Mouse (Mus musculus) forebrain, embryonic 15.5 days (tissue): ENCODE results near the gene Cd8a. TPM values are rescaled to one million over a fixed set of nuclear protein-coding genes. Genes with fewer than 3 reads are reported as not detected.

Experiments
- ATAC-seq: fragments of 200-750 bp; cut with Nextera tagmentation; replicated peaks from 2 replicates; pipeline ENCODE4 v1.8.0; 2017; ENCODE audit warnings: mild to moderate bottlenecking, moderate TSS enrichment, moderate library complexity
- H3K27ac ChIP-seq: fragments of 300-500 bp; sonication (generic); replicated peaks from 2 replicates; pipeline ENCODE4 v1.5.1; 2015; ENCODE audit warnings: mild to moderate bottlenecking, inconsistent platforms
- H3K27me3 ChIP-seq: fragments of 300-500 bp; sonication (generic); 2 replicates; pipeline ENCODE4 v1.6.1; 2015; ENCODE audit warnings: inconsistent platforms
- H3K36me3 ChIP-seq: fragments of 300-500 bp; sonication (generic); 2 replicates; pipeline ENCODE4 v1.6.1; 2015; ENCODE audit warnings: mild to moderate bottlenecking, inconsistent platforms
- H3K4me1 ChIP-seq: fragments of 300-500 bp; sonication (generic); 2 replicates; pipeline ENCODE4 v1.6.1; 2015; ENCODE audit warnings: inconsistent platforms
- H3K4me2 ChIP-seq: fragments of 300-500 bp; sonication (generic); replicated peaks from 2 replicates; pipeline ENCODE4 v1.6.1; 2015; ENCODE audit warnings: mild to moderate bottlenecking, inconsistent platforms
- H3K4me3 ChIP-seq: fragments of 300-500 bp; sonication (generic); 2 replicates; pipeline ENCODE4 v1.5.1; 2015; ENCODE audit warnings: mild to moderate bottlenecking, inconsistent platforms
- H3K9ac ChIP-seq: fragments of 300-500 bp; sonication (generic); replicated peaks from 2 replicates; pipeline ENCODE4 v1.6.1; 2015; ENCODE audit warnings: mild to moderate bottlenecking, inconsistent platforms
- H3K9me3 ChIP-seq: fragments of 300-500 bp; sonication (generic); 2 replicates; pipeline ENCODE4 v1.6.1; 2016; ENCODE audit warnings: inconsistent platforms
- WGBS: fragments of 180-500 bp; shearing (Covaris S2); methylation state at CpG from one replicate; pipeline ENCODE4 v1.1.7; 2015; ENCODE audit warnings: mixed read lengths; 5-methylcytosine and 5-hydroxymethylcytosine counted together
- polyA plus RNA-seq: library from polyadenylated mRNA; unstranded; fragments of >200 nt; fragmentation: Nextera tagmentation; extraction: Ambion mirVana; gene quantifications from 2 replicates; pipeline ENCODE4 v1.2.1, GENCODE M21; 2015

Cd8a gene
- polyA plus RNA-seq, 1 experiment from 2014 or later = not detected

DNA sequence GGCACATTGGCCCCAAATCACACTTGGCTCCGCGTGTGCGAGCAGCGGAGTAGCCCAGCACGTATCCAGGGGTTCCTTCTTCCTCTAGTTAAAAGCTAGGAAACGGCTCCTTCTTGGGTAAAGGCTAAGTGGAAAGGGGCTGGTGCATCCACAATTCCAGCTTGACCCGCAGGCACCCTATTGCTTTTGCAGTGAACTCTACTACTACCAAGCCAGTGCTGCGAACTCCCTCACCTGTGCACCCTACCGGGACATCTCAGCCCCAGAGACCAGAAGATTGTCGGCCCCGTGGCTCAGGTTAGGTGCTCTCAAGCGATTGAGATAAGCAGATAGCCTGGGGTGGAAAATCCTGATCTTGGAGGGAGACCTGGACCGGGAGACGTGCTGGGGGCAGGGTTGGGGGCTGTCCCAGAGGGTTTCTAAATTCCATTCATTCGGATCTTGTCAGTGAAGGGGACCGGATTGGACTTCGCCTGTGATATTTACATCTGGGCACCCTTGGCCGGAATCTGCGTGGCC is 1.1 kb downstream of the Cd8a start:
- Histone ChIP-seq H3K4me3 (no peak overlapping the region), H3K4me2 (no peak overlapping the region), H3K9me3 (no peaks in the 10 kb centered on the region), H3K36me3 (no peaks in the 10 kb centered on the region), H3K27me3 (no peaks in the 10 kb centered on the region), H3K4me1 (no peaks in the 10 kb centered on the region), H3K9ac (no peak overlapping the region), H3K27ac (no peak overlapping the region)
- no peak for ATAC-seq
- WGBS = 92% methylated on average over 19 of the region's 19 CpGs

DNA sequence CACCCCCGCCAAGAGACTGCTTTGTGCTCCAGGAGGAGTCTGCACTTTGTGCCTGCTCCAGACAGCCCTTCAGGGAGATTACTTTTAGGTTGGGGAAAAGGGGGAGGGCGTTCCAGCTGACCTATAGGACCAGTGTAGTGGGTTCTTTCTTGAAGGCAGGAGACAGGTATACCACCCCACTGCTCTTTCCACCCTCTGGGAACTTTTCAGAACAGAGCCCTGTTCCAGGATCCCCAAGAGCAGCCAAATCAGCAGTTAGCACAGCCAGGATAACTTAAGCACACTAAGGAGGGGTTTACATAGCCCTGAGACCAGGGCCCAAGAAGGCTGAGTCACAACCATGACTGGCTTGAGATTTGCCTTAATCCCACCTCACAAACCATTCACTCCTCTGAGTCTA is 1.7 kb downstream of the Cd8a start:
- Histone ChIP-seq H3K4me3 (no peak overlapping the region), H3K36me3 (no peaks in the 10 kb centered on the region), H3K9me3 (no peaks in the 10 kb centered on the region), H3K4me1 (no peaks in the 10 kb centered on the region), H3K27ac (no peak overlapping the region), H3K27me3 (no peaks in the 10 kb centered on the region), H3K4me2 (no peak overlapping the region), H3K9ac (no peak overlapping the region)
- no peak for ATAC-seq
- 86% methylated on average over 2 of the region's 2 CpGs for WGBS

DNA sequence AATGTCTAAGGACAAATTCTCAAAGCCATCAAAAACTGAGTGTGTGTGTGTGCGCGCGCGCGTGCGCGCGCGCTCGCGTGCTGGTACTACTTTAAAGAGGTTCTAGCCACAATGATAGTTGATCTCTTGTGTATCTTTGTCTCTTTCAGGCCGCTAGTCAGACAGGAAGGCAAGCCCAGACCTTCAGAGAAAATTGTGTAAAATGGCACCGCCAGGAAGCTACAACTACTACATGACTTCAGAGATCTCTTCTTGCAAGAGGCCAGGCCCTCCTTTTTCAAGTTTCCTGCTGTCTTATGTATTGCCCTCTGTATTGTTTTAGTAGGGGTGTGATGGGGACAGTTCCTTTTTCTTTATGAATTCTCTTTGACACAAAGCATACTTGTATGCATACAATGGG is 3.5 kb downstream of the Cd8a start:
- 95% methylated on average over 13 of the region's 13 CpGs for WGBS
- ATAC-seq = no peak
- no peaks in the 10 kb centered on the region for H3K36me3 ChIP-seq
- no peak overlapping the region for H3K4me2 ChIP-seq
- no peaks in the 10 kb centered on the region for H3K4me1 ChIP-seq
- H3K27ac ChIP-seq = no peak overlapping the region
- no peak overlapping the region for H3K9ac ChIP-seq
- H3K4me3 ChIP-seq = no peak overlapping the region
- H3K27me3 ChIP-seq = no peaks in the 10 kb centered on the region
- H3K9me3 ChIP-seq = no peaks in the 10 kb centered on the region

- WGBS = over 99% methylated on average over 5 of the region's 5 CpGs
- H3K27ac ChIP-seq = no peak overlapping the region
- no peak overlapping the region for H3K4me3 ChIP-seq
- no peak overlapping the region for H3K9ac ChIP-seq
- H3K27me3 ChIP-seq = no peaks in the 10 kb centered on the region
- H3K9me3 ChIP-seq = no peaks in the 10 kb centered on the region
- no peak overlapping the region for H3K4me2 ChIP-seq
- ATAC-seq = no peak
- H3K36me3 ChIP-seq = no peaks in the 10 kb centered on the region
- no peaks in the 10 kb centered on the region for H3K4me1 ChIP-seq
Observed at GRCm38 (mm10) chr6:71381654-71382053, 8.4 kb downstream of the Cd8a start.

- no peak overlapping the region for H3K9ac ChIP-seq
- H3K27ac ChIP-seq = no peak overlapping the region
- no peaks in the 10 kb centered on the region for H3K9me3 ChIP-seq
- no peak for ATAC-seq
- no peak overlapping the region for H3K4me2 ChIP-seq
- WGBS = 78% methylated on average over 2 of the region's 2 CpGs
- no peaks in the 10 kb centered on the region for H3K27me3 ChIP-seq
- H3K4me1 ChIP-seq = no peaks in the 10 kb centered on the region
- peaks cover 11% of the 10 kb centered on the region; the same call in 1 of the 2 replicates for H3K36me3 ChIP-seq
- no peak overlapping the region for H3K4me3 ChIP-seq
Observed at GRCm38 (mm10) chr6:71390496-71390895, 17.3 kb downstream of the Cd8a start.

- ATAC-seq = no peak
- WGBS = 87% methylated on average over 1 of the region's 1 CpGs
- Histone ChIP-seq H3K27ac (no peak overlapping the region), H3K36me3 (peaks cover 26% of the 10 kb centered on the region; the same call in 1 of the 2 replicates), H3K9ac (no peak overlapping the region), H3K4me2 (no peak overlapping the region), H3K4me3 (no peak overlapping the region), H3K27me3 (no peaks in the 10 kb centered on the region), H3K9me3 (no peaks in the 10 kb centered on the region), H3K4me1 (no peaks in the 10 kb centered on the region)
Observed at GRCm38 (mm10) chr6:71396016-71396415, 22.8 kb downstream of the Cd8a start.

DNA sequence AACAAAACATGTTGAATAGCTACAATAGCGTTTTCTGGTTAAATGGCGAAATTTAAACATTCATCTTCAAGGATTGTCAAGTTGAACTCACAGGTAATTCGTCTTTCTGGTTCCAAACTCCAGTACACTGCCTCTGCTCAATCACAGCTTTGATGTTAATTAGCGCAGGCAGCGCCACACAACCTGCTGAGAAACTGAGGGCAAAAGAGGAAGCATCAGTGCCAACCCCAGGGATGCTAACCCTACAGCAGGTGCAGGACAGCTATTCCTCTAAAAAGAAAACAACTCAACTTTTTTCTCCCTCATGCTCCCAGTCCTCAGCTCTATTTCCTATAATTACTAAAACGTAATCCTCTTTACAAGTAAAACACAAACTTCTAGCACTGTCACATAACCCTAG is 23.5 kb downstream of the Cd8a start:
- no peak for ATAC-seq
- Histone ChIP-seq H3K4me1 (no peaks in the 10 kb centered on the region), H3K4me3 (no peak overlapping the region), H3K27me3 (no peaks in the 10 kb centered on the region), H3K27ac (no peak overlapping the region), H3K36me3 (peaks cover 20% of the 10 kb centered on the region; the same call in 1 of the 2 replicates), H3K9ac (no peak overlapping the region), H3K4me2 (no peak overlapping the region), H3K9me3 (no peaks in the 10 kb centered on the region)
- 89% methylated on average over 6 of the region's 6 CpGs for WGBS

GRCm38 (mm10) chr6:71398829-71399609 is 25.8 kb downstream of the Cd8a start:
- peak; percentile 66; the same call in 1 of the 2 replicates for ATAC-seq
- WGBS = 82% methylated on average over 4 of the region's 4 CpGs

DNA sequence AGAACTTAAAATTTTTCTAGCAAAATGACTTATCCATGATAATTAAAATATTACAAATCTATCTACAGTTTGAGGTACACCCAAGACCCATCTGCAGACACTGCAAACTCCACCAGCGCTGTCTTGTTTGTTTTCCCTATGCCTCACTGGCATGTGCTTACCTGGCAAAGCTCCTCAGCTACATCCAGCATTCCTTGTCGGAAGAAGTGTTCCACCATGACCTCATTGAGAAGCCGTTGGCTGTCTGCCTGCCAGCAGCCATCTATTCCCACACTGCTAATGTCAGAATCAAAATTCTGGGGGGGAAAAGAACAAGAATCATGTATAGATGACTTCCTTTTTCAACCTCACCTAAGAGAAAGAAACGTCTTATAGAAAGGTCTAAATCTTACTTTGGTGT is 41.4 kb downstream of the Cd8a start:
- Histone ChIP-seq H3K27me3 (no peaks in the 10 kb centered on the region), H3K4me2 (no peak overlapping the region), H3K9me3 (no peaks in the 10 kb centered on the region), H3K9ac (no peak overlapping the region), H3K4me3 (no peak overlapping the region), H3K27ac (no peak overlapping the region), H3K4me1 (0 out of 2 replicates have a peak, but pooled peaks cover 3% of the 10 kb centered on the region), H3K36me3 (peaks cover 11% of the 10 kb centered on the region; the same call in 1 of the 2 replicates)
- 75% methylated on average over 4 of the region's 4 CpGs for WGBS
- no peak for ATAC-seq

More at GRCm38 (mm10) chr6:71398829-71399609, 25.8 kb downstream of the Cd8a start:
- Histone ChIP-seq H3K27me3 (no peaks in the 10 kb centered on the region), H3K4me2 (no peak overlapping the region), H3K9ac (no peak overlapping the region), H3K9me3 (no peaks in the 10 kb centered on the region), H3K36me3 (peaks cover 15% of the 10 kb centered on the region; the same call in 1 of the 2 replicates), H3K27ac (no peak overlapping the region), H3K4me1 (no peaks in the 10 kb centered on the region), H3K4me3 (no peak overlapping the region)

GRCm38 (mm10) chr6:71415446-71415845 is 42.2 kb downstream of the Cd8a start:
- Histone ChIP-seq H3K9ac (no peak overlapping the region), H3K4me1 (0 out of 2 replicates have a peak, but pooled peaks cover 3% of the 10 kb centered on the region), H3K36me3 (peaks cover 11% of the 10 kb centered on the region; the same call in 1 of the 2 replicates), H3K27me3 (no peaks in the 10 kb centered on the region), H3K9me3 (no peaks in the 10 kb centered on the region), H3K4me3 (no peak overlapping the region), H3K27ac (no peak overlapping the region), H3K4me2 (no peak overlapping the region)
- ATAC-seq = no peak
- WGBS = 87% methylated on average over 3 of the region's 3 CpGs

GRCm38 (mm10) chr6:71418874-71419273 is 45.6 kb downstream of the Cd8a start:
- Histone ChIP-seq H3K27ac (no peak overlapping the region), H3K27me3 (no peaks in the 10 kb centered on the region), H3K9ac (no peak overlapping the region), H3K4me2 (no peak overlapping the region), H3K4me3 (no peak overlapping the region), H3K4me1 (0 out of 2 replicates have a peak, but pooled peaks cover 3% of the 10 kb centered on the region), H3K36me3 (peaks cover 6% of the 10 kb centered on the region; the same call in 1 of the 2 replicates), H3K9me3 (no peaks in the 10 kb centered on the region)
- WGBS = 91% methylated on average over 3 of the region's 3 CpGs
- ATAC-seq = no peak

DNA sequence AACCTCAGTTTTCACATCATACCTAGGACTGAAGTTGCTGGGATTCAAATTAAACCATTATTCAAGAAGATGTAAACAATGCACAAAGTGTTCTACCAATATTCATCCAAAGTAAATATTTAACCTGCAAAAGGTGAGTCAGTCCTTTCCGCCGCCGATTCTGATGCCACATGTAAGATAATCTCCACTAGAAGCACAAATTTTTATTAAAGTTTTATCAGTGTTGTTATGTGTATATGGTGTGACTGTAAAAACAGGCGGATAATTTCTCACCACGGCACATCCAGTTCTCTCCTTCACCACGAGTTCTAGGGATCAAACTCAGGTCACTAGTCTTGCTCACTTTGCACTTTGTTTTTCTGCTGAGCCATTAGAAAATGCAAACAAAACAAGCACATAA is 47.6 kb downstream of the Cd8a start:
- Histone ChIP-seq H3K4me2 (no peak overlapping the region), H3K36me3 (peaks cover 6% of the 10 kb centered on the region; the same call in 1 of the 2 replicates), H3K9me3 (no peaks in the 10 kb centered on the region), H3K27me3 (no peaks in the 10 kb centered on the region), H3K4me1 (no peaks in the 10 kb centered on the region), H3K4me3 (no peak overlapping the region), H3K27ac (no peak overlapping the region), H3K9ac (no peak overlapping the region)
- WGBS = 92% methylated on average over 6 of the region's 6 CpGs
- no peak for ATAC-seq
